Mouse (Mus musculus): ENCODE data around the gene Kank2. TPM values are rescaled to one million over a fixed set of nuclear protein-coding genes. Genes with fewer than 3 reads are reported as not detected.

Kank2 gene
- polyA plus RNA-seq, 1 experiment from 2014 or later: 9.5 TPM

DNA sequence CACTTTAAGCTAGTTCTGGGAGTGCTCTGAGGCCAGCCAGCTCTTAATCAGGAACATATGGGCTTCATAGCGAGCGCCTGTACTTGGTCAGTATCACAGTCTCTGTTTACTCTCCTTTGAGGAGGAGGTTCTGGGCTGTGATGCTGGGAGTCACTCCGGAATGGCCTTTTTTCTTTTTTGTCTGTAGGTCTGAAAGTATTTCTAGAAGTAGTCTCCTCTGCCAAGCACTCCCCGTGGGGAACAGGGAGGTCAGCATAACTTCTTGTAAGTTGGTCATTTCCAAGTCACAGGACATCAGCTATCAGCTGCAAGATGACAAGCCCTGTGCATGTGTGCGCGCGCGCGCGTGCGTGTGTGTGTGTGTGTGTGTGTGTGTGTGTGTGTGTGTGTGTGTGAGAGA, 30.6 kb downstream of the Kank2 start:
- DNase-seq (ENCODE audit: low spot score) (no peak), ATAC-seq (replicated peaks; ENCODE audit: low FRiP score, low TSS enrichment, low read depth) (no peak)
- WGBS: 74% methylated on average over 11 of the region's 11 CpGs
- Histone ChIP-seq H3K36me3 (ENCODE audit: control insufficient read depth, insufficient read depth, low read length) (peaks cover 54% of the 10 kb centered on the region), H3K9me3 (ENCODE audit: control insufficient read depth, low read length) (no peaks in the 10 kb centered on the region), H3K4me1 (replicated peaks; ENCODE audit: control insufficient read depth, insufficient read depth, low read length) (no peaks in the 10 kb centered on the region), H3K27me3 (replicated peaks; ENCODE audit: control insufficient read depth, insufficient read depth, low read length) (no peaks in the 10 kb centered on the region), H3K4me2 (ENCODE audit: low read length) (no peak overlapping the region), H3K4me3 (ENCODE audit: low read depth, low read length) (no peak overlapping the region), H3K9ac (ENCODE audit: low read length) (no peak overlapping the region), H3K27ac (ENCODE audit: low read depth) (no peak overlapping the region; the same call in 1 of the 2 replicates)

DNA sequence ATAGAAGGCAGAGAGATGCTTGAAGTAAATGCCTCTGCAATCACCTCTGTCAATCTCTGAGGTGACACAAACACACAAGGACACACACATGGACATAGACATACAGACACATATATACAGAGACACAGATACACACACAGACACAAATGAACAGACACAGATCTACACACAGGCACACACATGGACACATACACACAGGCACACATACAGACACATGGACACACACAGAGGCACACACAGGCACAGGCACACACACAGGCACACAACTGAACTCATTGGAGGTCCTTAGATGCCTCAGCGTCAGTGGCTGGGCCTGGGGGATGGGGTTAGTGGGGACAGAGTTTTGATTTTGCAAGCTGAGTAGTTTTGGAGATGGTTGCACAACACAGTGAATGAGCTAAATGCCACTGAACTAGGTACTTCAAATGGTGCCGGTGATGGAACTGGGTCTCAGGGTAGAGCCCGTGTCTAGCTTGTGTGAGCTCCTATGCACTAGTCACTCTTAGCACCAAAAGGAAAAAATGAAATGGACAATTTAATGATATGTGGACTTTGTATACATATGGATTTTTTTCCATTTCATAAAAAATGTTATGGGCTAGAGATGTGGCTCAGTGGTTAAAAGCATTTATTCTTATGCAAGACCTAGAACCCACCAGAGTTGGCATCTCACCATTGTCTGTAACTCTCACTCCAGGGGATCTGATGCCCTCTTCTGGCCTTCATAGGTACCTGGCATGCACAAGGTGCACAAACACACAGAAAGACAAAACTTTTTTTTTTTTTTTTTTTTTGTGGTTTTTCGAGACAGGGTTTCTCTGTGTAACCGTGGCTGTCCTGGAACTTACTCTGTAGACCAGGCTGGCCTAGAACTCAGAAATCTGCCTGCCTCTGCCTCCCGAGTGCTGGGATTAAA, 34.2 kb downstream of the Kank2 start:
- Histone ChIP-seq H3K36me3 (ENCODE audit: control insufficient read depth, insufficient read depth, low read length) (peaks cover 25% of the 10 kb centered on the region), H3K27me3 (replicated peaks; ENCODE audit: control insufficient read depth, insufficient read depth, low read length) (no peaks in the 10 kb centered on the region), H3K9ac (ENCODE audit: low read length) (no peak overlapping the region), H3K27ac (ENCODE audit: low read depth) (no peak overlapping the region), H3K4me1 (replicated peaks; ENCODE audit: control insufficient read depth, insufficient read depth, low read length) (0 out of 2 replicates have a peak, but pooled peaks cover 6% of the 10 kb centered on the region), H3K9me3 (ENCODE audit: control insufficient read depth, low read length) (no peaks in the 10 kb centered on the region), H3K4me2 (ENCODE audit: low read length) (no peak overlapping the region), H3K4me3 (ENCODE audit: low read depth, low read length) (no peak overlapping the region)
- DNase-seq (ENCODE audit: low spot score): no peak
- no peak for ATAC-seq (replicated peaks; ENCODE audit: low FRiP score, low TSS enrichment, low read depth)
- 95% methylated on average over 6 of the region's 6 CpGs for WGBS

DNA sequence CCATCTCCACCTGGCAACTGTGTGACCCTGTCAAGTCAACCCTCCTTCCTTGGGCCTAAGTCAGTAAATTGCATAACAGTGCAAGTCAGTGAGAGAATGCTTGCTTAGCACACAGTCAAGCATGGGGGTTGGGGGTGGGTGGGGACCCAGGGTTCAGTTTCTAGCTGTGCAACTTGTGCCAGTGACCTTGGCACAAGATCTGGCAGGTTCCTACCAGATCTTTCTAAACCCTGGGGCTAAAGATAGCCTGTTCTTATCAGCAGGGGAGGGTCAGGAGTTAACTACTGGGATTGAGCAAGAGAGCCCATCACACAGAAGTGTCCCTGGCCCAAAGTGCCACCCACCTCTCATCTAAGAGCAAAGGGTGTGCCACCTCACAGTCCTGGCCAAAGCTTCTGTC, 36.4 kb downstream of the Kank2 start:
- Histone ChIP-seq H3K9me3 (ENCODE audit: control insufficient read depth, low read length) (no peaks in the 10 kb centered on the region), H3K4me1 (replicated peaks; ENCODE audit: control insufficient read depth, insufficient read depth, low read length) (peaks cover 15% of the 10 kb centered on the region; the same call in 1 of the 2 replicates), H3K27ac (ENCODE audit: low read depth) (0 out of 2 replicates have a peak overlapping the region, but pooled peaks have one; percentile 9), H3K4me2 (ENCODE audit: low read length) (no peak overlapping the region), H3K36me3 (ENCODE audit: control insufficient read depth, insufficient read depth, low read length) (peaks cover 9% of the 10 kb centered on the region; the same call in 1 of the 2 replicates), H3K27me3 (replicated peaks; ENCODE audit: control insufficient read depth, insufficient read depth, low read length) (no peaks in the 10 kb centered on the region), H3K9ac (ENCODE audit: low read length) (no peak overlapping the region), H3K4me3 (ENCODE audit: low read depth, low read length) (no peak overlapping the region)
- no peak for DNase-seq (ENCODE audit: low spot score)
- no peak for ATAC-seq (replicated peaks; ENCODE audit: low FRiP score, low TSS enrichment, low read depth)

DNA sequence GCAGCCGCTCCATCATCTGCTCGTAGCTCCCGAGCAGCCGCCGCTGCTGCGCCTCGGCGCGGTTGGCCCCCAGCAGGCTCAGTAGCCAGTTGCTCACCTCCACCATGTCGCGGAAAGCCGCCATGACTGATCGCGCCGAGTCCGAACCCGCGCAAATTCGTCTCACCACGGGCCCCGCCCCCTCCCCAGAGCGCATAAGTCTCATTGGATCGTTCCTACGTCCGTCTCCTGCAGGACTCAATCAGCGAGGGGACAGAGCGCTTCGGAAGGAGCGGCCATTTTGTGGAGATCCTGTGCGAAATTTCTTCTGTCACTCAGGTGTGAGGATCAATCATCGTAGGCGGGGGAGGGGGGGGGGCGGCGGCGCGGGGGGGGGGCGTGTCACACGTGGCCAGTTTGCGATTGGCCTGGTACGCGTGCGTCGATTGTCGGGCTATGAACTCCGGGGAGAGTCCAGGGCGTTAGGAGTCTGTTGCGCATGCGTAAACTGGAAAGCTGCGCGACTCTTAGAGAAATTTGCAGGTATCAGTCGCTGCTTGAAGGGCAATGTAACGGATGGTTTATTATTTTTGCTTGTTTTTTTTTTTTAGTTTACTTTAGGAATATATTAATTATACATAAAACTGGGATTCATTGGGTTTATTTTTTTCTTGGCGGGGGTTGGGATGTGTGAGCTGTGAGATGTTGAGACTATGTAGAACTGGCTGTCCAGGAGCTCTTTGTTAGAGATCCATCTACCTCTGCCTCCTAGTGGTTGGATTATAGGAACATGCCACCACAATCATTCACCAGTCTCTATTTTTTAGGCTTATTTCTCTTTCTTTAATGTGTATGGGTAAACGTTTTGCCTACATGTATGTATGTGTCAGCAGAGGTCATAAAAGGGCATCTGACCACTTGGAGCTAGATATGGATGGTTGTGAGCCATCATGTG, 38.1 kb downstream of the Kank2 start, which contains the start of gene Spc24:
Gene Spc24, minus strand, starts transcription at position 149 of the 934 bp plus-strand sequence.
- Histone ChIP-seq H3K9me3 (ENCODE audit: control insufficient read depth, low read length) (no peaks in the 10 kb centered on the region), H3K4me2 (ENCODE audit: low read length) (peak within 1 kb of the TSS; percentile 51), H3K27ac (ENCODE audit: low read depth) (peak within 1 kb of the TSS; percentile 38; the same call in 1 of the 2 replicates), H3K4me3 (ENCODE audit: low read depth, low read length) (peak within 1 kb of the TSS; percentile 81), H3K4me1 (replicated peaks; ENCODE audit: control insufficient read depth, insufficient read depth, low read length) (peaks cover 15% of the 10 kb centered on the region; the same call in 1 of the 2 replicates), H3K9ac (ENCODE audit: low read length) (peak within 1 kb of the TSS; percentile 77), H3K27me3 (replicated peaks; ENCODE audit: control insufficient read depth, insufficient read depth, low read length) (no peaks in the 10 kb centered on the region), H3K36me3 (ENCODE audit: control insufficient read depth, insufficient read depth, low read length) (peaks cover 18% of the 10 kb centered on the region; the same call in 1 of the 2 replicates)
- whole genome bisulfite sequencing: 1% methylated on average over 52 of the region's 54 CpGs
- ATAC-seq (replicated peaks; ENCODE audit: low FRiP score, low TSS enrichment, low read depth): peak; percentile 94
- DNase-seq (ENCODE audit: low spot score): peak; percentile 93

DNA sequence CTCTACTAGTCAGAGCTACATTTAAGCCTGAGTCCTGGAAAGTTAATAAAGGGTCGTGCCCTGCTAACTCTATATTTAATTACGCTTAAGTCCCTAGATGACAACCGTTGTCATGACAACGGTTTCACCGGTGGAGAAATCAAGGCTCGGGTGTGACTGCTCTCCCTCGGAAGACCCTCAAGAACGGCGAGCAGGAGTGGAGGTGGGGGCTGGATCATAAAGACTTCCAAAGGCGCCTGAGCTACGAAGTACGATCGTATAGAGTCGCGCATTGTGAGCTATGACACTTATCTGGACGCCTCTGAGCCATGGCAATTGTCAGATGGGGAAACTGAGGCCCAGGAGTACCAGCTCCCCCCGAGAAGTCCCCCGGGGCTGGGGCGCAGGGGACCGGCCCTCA, 38.8 kb downstream of the Kank2 start:
- 0 out of 2 replicates have a peak overlapping the region, but pooled peaks have one; percentile 38 for H3K27ac ChIP-seq (ENCODE audit: low read depth)
- H3K36me3 ChIP-seq (ENCODE audit: control insufficient read depth, insufficient read depth, low read length): peaks cover 22% of the 10 kb centered on the region; the same call in 1 of the 2 replicates
- DNase-seq (ENCODE audit: low spot score): no peak
- H3K4me1 ChIP-seq (replicated peaks; ENCODE audit: control insufficient read depth, insufficient read depth, low read length): peaks cover 15% of the 10 kb centered on the region; the same call in 1 of the 2 replicates
- peak; percentile 33; the same call in 1 of the 2 replicates for ATAC-seq (replicated peaks; ENCODE audit: low FRiP score, low TSS enrichment, low read depth)
- H3K9me3 ChIP-seq (ENCODE audit: control insufficient read depth, low read length): no peaks in the 10 kb centered on the region
- H3K4me3 ChIP-seq (ENCODE audit: low read depth, low read length): peak overlapping the region; percentile 81
- WGBS: under 1% methylated on average over 20 of the region's 20 CpGs
- H3K9ac ChIP-seq (ENCODE audit: low read length): peak overlapping the region; percentile 77
- peak overlapping the region; percentile 51 for H3K4me2 ChIP-seq (ENCODE audit: low read length)
- no peaks in the 10 kb centered on the region for H3K27me3 ChIP-seq (replicated peaks; ENCODE audit: control insufficient read depth, insufficient read depth, low read length)

DNA sequence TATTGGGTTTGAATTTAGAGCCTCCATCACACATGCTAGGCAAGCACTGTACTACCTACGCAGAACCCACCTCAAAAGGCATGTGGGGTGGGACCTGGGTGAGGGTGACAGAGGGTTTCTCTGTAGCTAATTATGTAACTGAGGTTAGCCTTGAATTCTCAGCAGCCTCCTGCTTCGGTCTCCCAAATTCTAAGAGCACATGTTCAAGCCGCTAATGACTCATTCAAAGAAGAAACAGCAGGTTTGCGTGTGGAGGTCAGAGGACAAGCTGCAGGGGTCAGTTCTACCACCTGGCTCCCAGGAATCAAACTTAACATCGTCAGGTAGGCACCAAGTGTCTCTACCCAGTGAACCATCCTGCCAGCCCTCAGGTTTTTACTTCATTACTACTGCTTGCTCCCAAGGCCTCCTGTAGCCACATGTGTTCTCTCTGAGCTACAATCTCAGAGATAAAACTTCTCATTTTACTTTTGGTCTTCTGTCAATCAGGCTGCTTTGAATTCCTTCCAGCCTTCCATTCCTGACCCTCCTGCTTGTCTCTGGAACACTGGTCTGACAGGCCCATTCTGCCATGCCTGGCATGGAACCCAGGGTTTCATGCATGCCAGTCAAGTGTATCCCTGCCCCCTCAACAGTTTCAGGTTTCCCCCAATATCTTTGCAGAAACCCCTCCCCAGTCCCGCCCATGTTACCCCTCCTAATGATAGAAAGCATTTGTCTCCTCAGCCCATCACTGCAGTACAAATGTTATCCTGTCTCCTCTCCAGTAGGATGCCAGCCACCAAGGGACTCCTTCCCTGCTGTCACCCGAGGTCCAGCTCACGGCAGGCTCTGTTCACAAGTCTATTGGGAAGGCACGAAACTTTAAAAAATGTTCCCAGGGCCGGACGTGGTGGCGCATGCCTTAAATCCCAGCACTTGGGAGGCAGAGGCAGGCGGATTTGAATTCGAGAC, 39.7 kb downstream of the Kank2 start:
- Histone ChIP-seq H3K9me3 (ENCODE audit: control insufficient read depth, low read length) (no peaks in the 10 kb centered on the region), H3K4me1 (replicated peaks; ENCODE audit: control insufficient read depth, insufficient read depth, low read length) (peaks cover 21% of the 10 kb centered on the region; the same call in 1 of the 2 replicates), H3K4me2 (ENCODE audit: low read length) (peak overlapping the region; percentile 51), H3K27ac (ENCODE audit: low read depth) (no peak overlapping the region), H3K9ac (ENCODE audit: low read length) (peak overlapping the region; percentile 77; the same call in 1 of the 2 replicates), H3K27me3 (replicated peaks; ENCODE audit: control insufficient read depth, insufficient read depth, low read length) (no peaks in the 10 kb centered on the region), H3K4me3 (ENCODE audit: low read depth, low read length) (peak overlapping the region; percentile 81), H3K36me3 (ENCODE audit: control insufficient read depth, insufficient read depth, low read length) (peaks cover 25% of the 10 kb centered on the region; the same call in 1 of the 2 replicates)
- ATAC-seq (replicated peaks; ENCODE audit: low FRiP score, low TSS enrichment, low read depth) (no peak), DNase-seq (ENCODE audit: low spot score) (no peak)
- 55% methylated on average over 14 of the region's 14 CpGs for WGBS

DNA sequence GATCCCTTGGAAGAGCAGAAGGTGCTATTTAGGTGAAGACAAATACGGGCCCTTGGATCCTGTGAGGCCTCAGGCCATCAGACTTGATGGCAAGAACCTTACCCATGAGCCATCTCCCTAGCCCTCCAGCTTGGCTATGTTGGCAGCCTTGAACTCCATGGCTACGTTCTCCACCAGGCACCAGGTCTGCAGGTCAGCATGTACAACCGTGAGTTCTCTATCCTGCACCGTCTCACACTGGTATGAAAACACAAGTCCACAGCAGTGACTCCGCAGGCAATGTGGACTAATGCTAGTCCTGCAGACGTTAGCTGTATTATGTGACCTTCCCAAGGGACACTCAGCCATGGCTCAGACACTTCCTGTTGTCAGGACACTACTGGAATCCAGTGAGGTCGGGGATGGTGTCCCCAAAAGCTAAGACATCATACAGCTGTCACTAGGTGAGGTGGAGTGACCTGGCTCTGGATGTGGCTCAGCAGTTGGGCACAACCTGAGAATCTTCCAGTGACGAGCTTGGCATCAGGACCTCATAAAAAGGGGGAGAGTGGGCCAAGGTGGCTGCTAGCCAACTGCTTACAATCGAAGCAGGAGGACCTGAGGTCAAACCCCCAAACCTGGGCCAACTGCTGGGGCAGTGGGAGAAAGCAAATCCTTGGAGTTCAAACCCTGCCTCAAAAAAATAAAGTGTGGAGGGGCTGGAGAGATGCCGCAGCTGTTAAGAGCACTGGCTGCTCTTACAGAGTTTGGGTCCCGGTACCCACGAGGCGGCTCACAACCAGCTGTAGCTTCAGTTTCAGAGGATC, 43.8 kb downstream of the Kank2 start:
- Histone ChIP-seq H3K27ac (ENCODE audit: low read depth) (no peak overlapping the region), H3K4me3 (ENCODE audit: low read depth, low read length) (no peak overlapping the region), H3K9ac (ENCODE audit: low read length) (no peak overlapping the region), H3K4me1 (replicated peaks; ENCODE audit: control insufficient read depth, insufficient read depth, low read length) (peaks cover 27% of the 10 kb centered on the region; the same call in 1 of the 2 replicates), H3K9me3 (ENCODE audit: control insufficient read depth, low read length) (no peaks in the 10 kb centered on the region), H3K27me3 (replicated peaks; ENCODE audit: control insufficient read depth, insufficient read depth, low read length) (no peaks in the 10 kb centered on the region), H3K4me2 (ENCODE audit: low read length) (no peak overlapping the region), H3K36me3 (ENCODE audit: control insufficient read depth, insufficient read depth, low read length) (peaks cover 29% of the 10 kb centered on the region; the same call in 1 of the 2 replicates)
- WGBS: 74% methylated on average over 13 of the region's 13 CpGs
- ATAC-seq (replicated peaks; ENCODE audit: low FRiP score, low TSS enrichment, low read depth) (no peak), DNase-seq (ENCODE audit: low spot score) (no peak)

All from intestine, embryonic 14.5 days (tissue).